Comparison of ENCODE assay signal across 8 mouse cellular contexts in genomic region chr6:58770654-58771218, GRCm38 (mm10).
A peak's percentile ranks its signal among the peaks of the same experiment; 100 is the strongest.
DNase-seq lines count a peak whose midpoint lies in the region; ATAC-seq and TF ChIP-seq lines count a peak whose summit lies in the region.

No protein-coding gene starts in this region.

- 15% methylated on average over 8 of the region's 8 CpGs for WGBS in kidney, adult 2 months
- WGBS in limb, embryonic 14.5 days, result 24% methylated on average over 8 of the region's 8 CpGs

- H3K9ac ChIP-seq in limb, embryonic 14.5 days (ENCODE audit: low read depth, low read length, severe bottlenecking), result no peak overlapping the region

- no peak for TF ChIP-seq POLR2A in kidney, adult 2 months (IDR thresholded peaks at IDR 0.05; ENCODE audit: low read depth, low read length)
- TF ChIP-seq POLR2A in limb, embryonic 14.5 days (IDR thresholded peaks at IDR 0.05; ENCODE audit: borderline replicate concordance, extremely low read depth, insufficient read depth, insufficient read length), result no peak

- ATAC-seq in limb, embryonic 14.5 days (ENCODE audit: low FRiP score, low read depth), result no peak

- TF ChIP-seq CTCF in kidney, adult 2 months (conservative IDR thresholded peaks at IDR 0.05; ENCODE audit: insufficient read depth, insufficient read length, low read depth, low read length), result peak; percentile 66

- DNase-seq in 416B (ENCODE audit: low read depth) (peak; percentile 88), R1 (ENCODE audit: low read depth, low spot score) (peak; percentile 75)
- peak; percentile 74 to 80 for DNase-seq in cerebellum, postnatal 14 days
- DNase-seq in frontal cortex, postnatal 25 days (ENCODE audit: low spot score in 2 of 2), result peak; percentile 20 to 58
- peak; percentile 63 for DNase-seq in kidney, adult 2 months
- peak; percentile 60 for DNase-seq in limb, embryonic 14.5 days (ENCODE audit: low spot score)
- DNase-seq in neural tube, embryonic 10.5 days (ENCODE audit: extremely low spot score, low spot score), result peak; percentile 70
- peak; percentile 5 for DNase-seq in testis, postnatal 14 days (ENCODE audit: low spot score)

- no peak overlapping the region for H3K4me2 ChIP-seq in limb, embryonic 14.5 days (replicated peaks; ENCODE audit: low read depth, low read length, severe bottlenecking)

- H3K27ac ChIP-seq in kidney, adult 2 months (ENCODE audit: insufficient read depth, low read depth, low read length), result no peak overlapping the region
- no peak overlapping the region for H3K27ac ChIP-seq in limb, embryonic 14.5 days (replicated peaks; ENCODE audit: low read depth, low read length)

- H3K9me3 ChIP-seq in limb, embryonic 14.5 days (ENCODE audit: control insufficient read depth, low read length), result no peaks in the 10 kb centered on the region

- H3K4me1 ChIP-seq in kidney, adult 2 months (ENCODE audit: control insufficient read depth, insufficient read depth, low read length), result no peaks in the 10 kb centered on the region
- H3K4me1 ChIP-seq in limb, embryonic 14.5 days (ENCODE audit: control insufficient read depth, insufficient read depth, low read length), result no peaks in the 10 kb centered on the region

- H3K27me3 ChIP-seq in kidney, adult 2 months (replicated peaks; ENCODE audit: control insufficient read depth, insufficient read depth, low read length), result no peaks in the 10 kb centered on the region
- no peaks in the 10 kb centered on the region for H3K27me3 ChIP-seq in limb, embryonic 14.5 days (ENCODE audit: control insufficient read depth, insufficient read depth, low read length)

- H3K36me3 ChIP-seq in kidney, adult 2 months (ENCODE audit: control insufficient read depth, insufficient read depth, low read length), result no peaks in the 10 kb centered on the region
- H3K36me3 ChIP-seq in limb, embryonic 14.5 days (ENCODE audit: control insufficient read depth, insufficient read depth, low read length), result no peaks in the 10 kb centered on the region

- no peak overlapping the region for H3K4me3 ChIP-seq in kidney, adult 2 months (ENCODE audit: insufficient read depth, low read depth, low read length)
- H3K4me3 ChIP-seq in limb, embryonic 14.5 days (replicated peaks; ENCODE audit: low read length), result no peak overlapping the region

Comparison
In these comparisons a context has a peak if more than half of its experiments do, and no peak if none do; other contexts are left out.
1. DNase-seq: peak in every context shown above with its lines; median percentile 88 in 416B; 77 in cerebellum, postnatal 14 days; 75 in R1; 70 in neural tube, embryonic 10.5 days; 63 in kidney, adult 2 months; 60 in limb, embryonic 14.5 days; 39 in frontal cortex, postnatal 25 days; 5 in testis, postnatal 14 days.